ENCODE assay signal across 8 mouse cellular contexts in the genomic region with DNA sequence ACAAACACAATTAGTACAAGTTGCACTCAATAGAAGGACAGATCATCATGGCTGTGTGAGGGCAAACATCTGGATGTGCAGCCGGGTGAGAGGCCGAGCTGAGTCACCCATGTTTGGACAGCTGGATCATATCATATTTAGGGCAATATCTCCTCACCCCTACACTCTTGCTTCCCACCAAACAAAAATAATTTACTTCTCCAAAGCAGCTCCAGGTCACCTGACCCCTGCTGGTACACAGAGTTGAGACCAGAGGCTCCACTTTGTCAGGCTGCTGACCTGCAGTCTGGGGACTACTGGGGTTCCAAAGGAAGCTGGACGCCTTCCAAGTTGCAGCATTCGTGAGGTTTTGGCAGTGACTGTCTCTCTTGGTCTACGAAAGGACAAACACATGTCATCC.
DNase-seq lines count a peak whose midpoint lies in the region; ATAC-seq and TF ChIP-seq lines count a peak whose summit lies in the region.

No protein-coding gene starts in this region.

- no peaks in the 10 kb centered on the region for H3K27me3 ChIP-seq in liver, adult 2 months (ENCODE audit: control insufficient read depth, insufficient read depth, low read length)
- no peaks in the 10 kb centered on the region for H3K27me3 ChIP-seq in liver, embryonic 11.5 days (replicated peaks; ENCODE audit: control insufficient read depth, insufficient read depth, low read length)
- H3K27me3 ChIP-seq in lung, embryonic 14.5 days (ENCODE audit: insufficient read depth, low read length): no peaks in the 10 kb centered on the region

- WGBS in liver, adult 2 months: 31% methylated on average over 5 of the region's 5 CpGs
- WGBS in liver, embryonic 11.5 days: 62% methylated on average over 5 of the region's 5 CpGs
- WGBS in lung, embryonic 14.5 days: 35% methylated on average over 5 of the region's 5 CpGs

- ATAC-seq in liver, embryonic 11.5 days (replicated peaks; ENCODE audit: low FRiP score): no peak
- ATAC-seq in lung, embryonic 14.5 days (ENCODE audit: insufficient read depth): peak; percentile 98

- no peak overlapping the region for H3K4me2 ChIP-seq in liver, embryonic 11.5 days
- no peak overlapping the region for H3K4me2 ChIP-seq in lung, embryonic 14.5 days

- no peak overlapping the region for H3K27ac ChIP-seq in liver, adult 2 months (replicated peaks; ENCODE audit: insufficient read depth, low read depth, low read length)
- no peak overlapping the region for H3K27ac ChIP-seq in liver, embryonic 11.5 days (ENCODE audit: low read depth, low read length)
- peak overlapping the region; percentile 38; the same call in 1 of the 2 replicates for H3K27ac ChIP-seq in lung, embryonic 14.5 days (ENCODE audit: low read depth)

- H3K9me3 ChIP-seq in liver, embryonic 11.5 days (ENCODE audit: control insufficient read depth, low read length): no peaks in the 10 kb centered on the region
- H3K9me3 ChIP-seq in lung, embryonic 14.5 days (ENCODE audit: low read depth, low read length): no peaks in the 10 kb centered on the region

- H3K4me1 ChIP-seq in liver, adult 2 months (ENCODE audit: control insufficient read depth, insufficient read depth, low read length): no peaks in the 10 kb centered on the region
- H3K4me1 ChIP-seq in liver, embryonic 11.5 days (replicated peaks; ENCODE audit: control insufficient read depth, insufficient read depth, low read length): no peaks in the 10 kb centered on the region
- H3K4me1 ChIP-seq in lung, embryonic 14.5 days (ENCODE audit: insufficient read depth): no peaks in the 10 kb centered on the region

- H3K4me3 ChIP-seq in liver, adult 2 months (ENCODE audit: insufficient read depth, low read depth, low read length): no peak overlapping the region
- H3K4me3 ChIP-seq in liver, embryonic 11.5 days (ENCODE audit: low read depth, low read length): no peak overlapping the region
- no peak overlapping the region for H3K4me3 ChIP-seq in lung, embryonic 14.5 days (ENCODE audit: low read depth, low read length)

- intact Hi-C loops in heart, postnatal 36 days (cut with DNase I): no loop called here

- H3K79me2 ChIP-seq in liver, adult 2 months (ENCODE audit: control insufficient read depth, insufficient read depth, low read length): no peaks in the 10 kb centered on the region

- no peak for TF ChIP-seq CTCF in liver, adult 2 months (IDR thresholded peaks at IDR 0.05; ENCODE audit: low read depth, low read length)
- TF ChIP-seq CTCF in lung, embryonic 14.5 days (IDR thresholded peaks at IDR 0.05; ENCODE audit: low read depth): peak; percentile 35; the same call in 1 of the 2 replicates

- no peak overlapping the region for H3K9ac ChIP-seq in liver, adult 2 months (ENCODE audit: low read depth, low read length)
- no peak overlapping the region for H3K9ac ChIP-seq in liver, embryonic 11.5 days (ENCODE audit: low read depth, low read length)
- no peak overlapping the region for H3K9ac ChIP-seq in lung, embryonic 14.5 days

- DNase-seq in liver, adult 2 months (ENCODE audit: extremely low read depth, low read depth, low spot score): peak; percentile 52
- no peak for DNase-seq in liver, embryonic 11.5 days (ENCODE audit: low spot score)
- DNase-seq in embryo, embryonic 10 days (ENCODE audit: low spot score): peak; percentile 83
- DNase-seq in heart, postnatal 36 days: peak; percentile 66 to 74
- DNase-seq in lung, embryonic 14.5 days: peak; percentile 95
- DNase-seq in right cerebral cortex, postnatal 36 days (ENCODE audit: low spot score in 2 of 2): no peak
- DNase-seq in thymus, adult 18-20 months: no peak
- no peak for DNase-seq in layer of hippocampus, postnatal 25 days (ENCODE audit: extremely low spot score in 1 of 2, low spot score in 1 of 2)

- no peaks in the 10 kb centered on the region for H3K36me3 ChIP-seq in liver, adult 2 months (ENCODE audit: control insufficient read depth, insufficient read depth, low read length)
- H3K36me3 ChIP-seq in liver, embryonic 11.5 days (ENCODE audit: control insufficient read depth, insufficient read depth, low read length): no peaks in the 10 kb centered on the region
- no peaks in the 10 kb centered on the region for H3K36me3 ChIP-seq in lung, embryonic 14.5 days (ENCODE audit: insufficient read depth)

- no peak for TF ChIP-seq POLR2A in liver, adult 2 months (IDR thresholded peaks at IDR 0.05; ENCODE audit: extremely low read depth, insufficient read depth, low read length)

Comparison
In these comparisons a context has a peak if more than half of its experiments do, and no peak if none do; other contexts are left out.
1. DNase-seq: peak in liver, adult 2 months (single experiment), embryo, embryonic 10 days (single experiment), heart, postnatal 36 days (2 of 2) and lung, embryonic 14.5 days (single experiment); none in liver, embryonic 11.5 days (single experiment), right cerebral cortex, postnatal 36 days (0 of 2), thymus, adult 18-20 months (0 of 2) and layer of hippocampus, postnatal 25 days (0 of 2).